Mouse (Mus musculus): Measurements from ENCODE around the gene Slc22a1. TPM values are rescaled to one million over a fixed set of nuclear protein-coding genes. Genes with fewer than 3 reads are reported as not detected.

Gene Slc22a1
- total and polyA plus RNA-seq, 2 experiments from 2014 or later, result 33.5 TPM; not detected in 1

- no peak overlapping the region for H3K4me3 ChIP-seq (ENCODE audit: low read depth, low read length)
- no peaks in the 10 kb centered on the region for H3K9me3 ChIP-seq (replicated peaks; ENCODE audit: control insufficient read depth, low read length)
- DNase-seq (ENCODE audit: low spot score) (no peak), ATAC-seq (ENCODE audit: insufficient read depth, low read depth) (no peak)
- H3K9ac ChIP-seq (replicated peaks; ENCODE audit: low read depth, low read length), result no peak overlapping the region
- TF ChIP-seq EP300 (IDR thresholded peaks at IDR 0.05; ENCODE audit: low read depth), result no peak
- H3K27me3 ChIP-seq (ENCODE audit: control insufficient read depth, insufficient read depth, low read length), result no peaks in the 10 kb centered on the region
- no peak overlapping the region for H3K4me2 ChIP-seq (ENCODE audit: low read depth, low read length)
- H3K4me1 ChIP-seq (ENCODE audit: control insufficient read depth, insufficient read depth), result no peaks in the 10 kb centered on the region
- H3K27ac ChIP-seq (ENCODE audit: low read depth), result no peak overlapping the region
- H3K36me3 ChIP-seq (replicated peaks; ENCODE audit: control insufficient read depth, insufficient read depth, low read length), result no peaks in the 10 kb centered on the region
Measured at GRCm38 (mm10) chr17:12607202-12607601, 68.4 kb downstream of the Slc22a1 start.

GRCm38 (mm10) chr17:12606634-12607033, 69.0 kb downstream of the Slc22a1 start:
- 0 out of 2 replicates have a peak, but pooled peaks have one; percentile 27 for ATAC-seq (ENCODE audit: insufficient read depth, low read depth)
- WGBS, result 16% methylated on average over 1 of the region's 1 CpGs
- no peak for DNase-seq (ENCODE audit: low spot score)

More at GRCm38 (mm10) chr17:12606634-12607033, 69.0 kb downstream of the Slc22a1 start:
- Histone ChIP-seq H3K27ac (ENCODE audit: low read depth) (no peak overlapping the region), H3K9me3 (replicated peaks; ENCODE audit: control insufficient read depth, low read length) (no peaks in the 10 kb centered on the region), H3K4me3 (ENCODE audit: low read depth, low read length) (no peak overlapping the region), H3K4me2 (ENCODE audit: low read depth, low read length) (no peak overlapping the region), H3K4me1 (ENCODE audit: control insufficient read depth, insufficient read depth) (no peaks in the 10 kb centered on the region), H3K27me3 (ENCODE audit: control insufficient read depth, insufficient read depth, low read length) (no peaks in the 10 kb centered on the region), H3K36me3 (replicated peaks; ENCODE audit: control insufficient read depth, insufficient read depth, low read length) (no peaks in the 10 kb centered on the region), H3K9ac (replicated peaks; ENCODE audit: low read depth, low read length) (no peak overlapping the region)
- no peak for TF ChIP-seq EP300 (IDR thresholded peaks at IDR 0.05; ENCODE audit: low read depth)

Other genes with a start within 250 kb of the Slc22a1 start
- 0.04 TPM in 2 replicates for gene Slc22a3, start 168.1 kb downstream of the Slc22a1 start, total RNA-seq (2014; rRNA removed; ENCODE audit: low replicate concordance)
- 0.41 and 0.52 TPM in 2 replicates for gene Slc22a3, start 168.1 kb downstream of the Slc22a1 start, polyA plus RNA-seq (2015; fragmentation: Nextera tagmentation; extraction: Ambion mirVana)
- not detected in 2 replicates for gene Slc22a2, start 91.7 kb downstream of the Slc22a1 start, total RNA-seq (2014; rRNA removed; ENCODE audit: low replicate concordance)
- gene Slc22a2, start 91.7 kb downstream of the Slc22a1 start, polyA plus RNA-seq (2015; fragmentation: Nextera tagmentation; extraction: Ambion mirVana), result not detected in 2 replicates
- 424 and 484 TPM in 2 replicates for gene Igf2r, start 93.8 kb upstream of the Slc22a1 start, total RNA-seq (2014; rRNA removed; ENCODE audit: low replicate concordance)
- gene Igf2r, start 93.8 kb upstream of the Slc22a1 start, polyA plus RNA-seq (2015; fragmentation: Nextera tagmentation; extraction: Ambion mirVana), result 52.2 and 59.9 TPM in 2 replicates
- not detected in 2 replicates for gene Mas1, start 192.3 kb upstream of the Slc22a1 start, total RNA-seq (2014; rRNA removed; ENCODE audit: low replicate concordance)
- gene Mas1, start 192.3 kb upstream of the Slc22a1 start, polyA plus RNA-seq (2015; fragmentation: Nextera tagmentation; extraction: Ambion mirVana), result 0.18 and 0.27 TPM in 2 replicates
- 0.19 TPM in 1 of 2 replicates, not detected in the other for gene Mrgprh, start 200.2 kb upstream of the Slc22a1 start, total RNA-seq (2014; rRNA removed; ENCODE audit: low replicate concordance)
- 0.19 and 0.25 TPM in 2 replicates for gene Mrgprh, start 200.2 kb upstream of the Slc22a1 start, polyA plus RNA-seq (2015; fragmentation: Nextera tagmentation; extraction: Ambion mirVana)
- 0.43 TPM in 1 of 2 replicates, not detected in the other for gene Pnldc1, start 234.4 kb upstream of the Slc22a1 start, total RNA-seq (2014; rRNA removed; ENCODE audit: low replicate concordance)
- gene Pnldc1, start 234.4 kb upstream of the Slc22a1 start, polyA plus RNA-seq (2015; fragmentation: Nextera tagmentation; extraction: Ambion mirVana), result 0.38 and 0.45 TPM in 2 replicates
- gene Tcp1, start 239.9 kb upstream of the Slc22a1 start, total RNA-seq (2014; rRNA removed; ENCODE audit: low replicate concordance), result 330 and 467 TPM in 2 replicates
- gene Tcp1, start 239.9 kb upstream of the Slc22a1 start, polyA plus RNA-seq (2015; fragmentation: Nextera tagmentation; extraction: Ambion mirVana), result 245 and 252 TPM in 2 replicates
- 77.5 and 154 TPM in 2 replicates for gene Mrpl18, start 240.5 kb upstream of the Slc22a1 start, total RNA-seq (2014; rRNA removed; ENCODE audit: low replicate concordance)
- gene Mrpl18, start 240.5 kb upstream of the Slc22a1 start, polyA plus RNA-seq (2015; fragmentation: Nextera tagmentation; extraction: Ambion mirVana), result 269 and 276 TPM in 2 replicates

Data from heart, postnatal 0 days (tissue).